Mouse (Mus musculus) frontal cortex, postnatal 14 days (tissue): ENCODE measurements around the gene Wdr4.

Experiments used
- DNase-seq, 2 experiments: peaks; one replicate each; pipeline ENCODE4 v3.0.0; 2022; ENCODE audit warnings: low spot score in 2 of 2

Gene Wdr4

GRCm38 (mm10) chr17:31445061-31445731, 74.6 kb downstream of the Wdr4 start:
- no peak for DNase-seq
